Mouse (Mus musculus): ENCODE results near the gene Ermap. TPM values are rescaled to one million over a fixed set of nuclear protein-coding genes. Genes with fewer than 3 reads are reported as not detected.
A peak's percentile ranks its signal among the peaks of the same experiment; 100 is the strongest.

Ermap gene
- total RNA-seq, 2 experiments from 2014 or later: 0.10 TPM; not detected in 1

GRCm38 (mm10) chr4:119185771-119186170 is 4.0 kb downstream of the Ermap start:
- DNase-seq: no peak

- DNase-seq: no peak
These were observed 6.3 kb downstream of the Ermap start for GRCm38 (mm10) chr4:119183525-119183924.

- no peak for DNase-seq
These were observed 8.4 kb downstream of the Ermap start for GRCm38 (mm10) chr4:119181456-119181855.

- no peak for DNase-seq
These were observed 9.6 kb downstream of the Ermap start for GRCm38 (mm10) chr4:119180133-119180707.

- DNase-seq: peak; percentile 23 to 34
These were observed 11.5 kb downstream of the Ermap start for GRCm38 (mm10) chr4:119178331-119178730.

- DNase-seq: no peak
These were observed 12.1 kb downstream of the Ermap start for GRCm38 (mm10) chr4:119177702-119178101.

- DNase-seq: peak; percentile 94
These were observed 15.9 kb downstream of the Ermap start, which contains the start of gene Zfp691 for GRCm38 (mm10) chr4:119173851-119174453. Gene Zfp691, minus strand, starts transcription at chr4:119174195.

GRCm38 (mm10) chr4:119172919-119173650 is 16.7 kb downstream of the Ermap start:
- no peak for DNase-seq

- peak; percentile 83 to 86 for DNase-seq
These were observed 22.1 kb downstream of the Ermap start for GRCm38 (mm10) chr4:119167663-119168062.

GRCm38 (mm10) chr4:119167068-119167467 is 22.7 kb downstream of the Ermap start:
- no peak for DNase-seq

- DNase-seq: no peak
These were observed 23.9 kb downstream of the Ermap start for GRCm38 (mm10) chr4:119165916-119166315.

GRCm38 (mm10) chr4:119162990-119163389 is 26.8 kb downstream of the Ermap start:
- no peak for DNase-seq

- no peak for DNase-seq
These were observed 28.5 kb downstream of the Ermap start for GRCm38 (mm10) chr4:119161358-119161757.

GRCm38 (mm10) chr4:119157891-119158290 is 31.9 kb downstream of the Ermap start:
- no peak for DNase-seq

- peak; percentile 72 to 79 for DNase-seq
These were observed 32.6 kb downstream of the Ermap start for GRCm38 (mm10) chr4:119157186-119157585.

GRCm38 (mm10) chr4:119148741-119149140 is 41.1 kb downstream of the Ermap start:
- no peak for DNase-seq

- no peak for DNase-seq
These were observed 42.5 kb downstream of the Ermap start for GRCm38 (mm10) chr4:119147347-119147746.

GRCm38 (mm10) chr4:119146816-119147215 is 43.0 kb downstream of the Ermap start:
- DNase-seq: peak; percentile 52 to 63

- peak; percentile 76 to 80 for DNase-seq
These were observed 47.5 kb downstream of the Ermap start for GRCm38 (mm10) chr4:119142230-119142871.

GRCm38 (mm10) chr4:119141191-119141590 is 48.6 kb downstream of the Ermap start:
- no peak for DNase-seq

- peak; percentile 21 to 64 for DNase-seq
These were observed 49.7 kb downstream of the Ermap start for GRCm38 (mm10) chr4:119140126-119140525.

GRCm38 (mm10) chr4:119138776-119139175 is 51.0 kb downstream of the Ermap start:
- no peak for DNase-seq

GRCm38 (mm10) chr4:119138171-119138570 is 51.6 kb downstream of the Ermap start:
- peak; percentile 83 for DNase-seq
